Mouse (Mus musculus) lung, adult 18-20 months (tissue): ENCODE results near the gene Hspa4.
"Not testable (repeated sequence)": the region's sequence is repeated elsewhere in the genome, so short reads cannot be mapped to it uniquely, and the experiment has no call there.

Experiments used
- DNase-seq, 2 experiments: peaks; one replicate each; pipeline ENCODE4 v3.0.0; 2022; ENCODE audit warnings: mixed read lengths in 2 of 2

The Hspa4 gene

DNA sequence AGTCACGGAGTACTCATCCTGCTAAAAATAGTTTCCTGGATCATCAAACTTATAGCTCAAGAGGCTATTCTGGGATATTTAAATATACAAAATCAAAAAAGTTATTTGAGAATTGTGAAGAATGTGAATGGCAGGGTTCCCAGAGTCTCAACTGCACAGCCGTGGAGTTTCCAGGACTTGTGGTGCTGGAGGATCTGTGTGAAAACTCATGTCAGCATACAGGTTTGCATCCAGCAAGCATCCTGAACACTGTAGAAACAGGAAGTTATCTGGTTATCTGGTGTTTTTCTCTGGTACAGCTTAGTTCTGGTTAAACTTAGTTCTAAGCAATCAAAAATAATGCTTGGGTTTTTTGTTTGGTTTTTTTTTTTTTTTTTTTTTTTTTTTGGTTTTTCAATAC is 6.7 kb upstream of the Hspa4 start:
- DNase-seq = no peak

GRCm38 (mm10) chr11:53304044-53304840 is 4.0 kb upstream of the Hspa4 start:
- DNase-seq = no peak

DNA sequence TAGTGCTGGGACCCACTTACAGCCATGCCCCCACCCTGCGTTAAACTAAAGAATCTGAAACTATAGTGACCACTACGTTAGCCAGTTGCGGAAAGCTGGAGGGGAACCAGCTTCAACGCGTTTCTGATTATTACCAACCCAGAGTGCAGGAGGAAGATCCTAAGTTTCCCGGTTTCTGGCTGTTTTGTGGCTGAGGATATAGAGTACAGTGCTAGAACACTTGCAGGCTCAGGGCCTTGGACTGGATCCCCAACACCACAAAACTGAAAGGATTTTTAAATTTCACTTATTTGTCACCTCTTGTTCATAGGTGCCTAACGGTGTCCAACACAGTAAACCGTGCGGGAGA is 884 bp upstream of the Hspa4 start:
- no peak for DNase-seq

DNA sequence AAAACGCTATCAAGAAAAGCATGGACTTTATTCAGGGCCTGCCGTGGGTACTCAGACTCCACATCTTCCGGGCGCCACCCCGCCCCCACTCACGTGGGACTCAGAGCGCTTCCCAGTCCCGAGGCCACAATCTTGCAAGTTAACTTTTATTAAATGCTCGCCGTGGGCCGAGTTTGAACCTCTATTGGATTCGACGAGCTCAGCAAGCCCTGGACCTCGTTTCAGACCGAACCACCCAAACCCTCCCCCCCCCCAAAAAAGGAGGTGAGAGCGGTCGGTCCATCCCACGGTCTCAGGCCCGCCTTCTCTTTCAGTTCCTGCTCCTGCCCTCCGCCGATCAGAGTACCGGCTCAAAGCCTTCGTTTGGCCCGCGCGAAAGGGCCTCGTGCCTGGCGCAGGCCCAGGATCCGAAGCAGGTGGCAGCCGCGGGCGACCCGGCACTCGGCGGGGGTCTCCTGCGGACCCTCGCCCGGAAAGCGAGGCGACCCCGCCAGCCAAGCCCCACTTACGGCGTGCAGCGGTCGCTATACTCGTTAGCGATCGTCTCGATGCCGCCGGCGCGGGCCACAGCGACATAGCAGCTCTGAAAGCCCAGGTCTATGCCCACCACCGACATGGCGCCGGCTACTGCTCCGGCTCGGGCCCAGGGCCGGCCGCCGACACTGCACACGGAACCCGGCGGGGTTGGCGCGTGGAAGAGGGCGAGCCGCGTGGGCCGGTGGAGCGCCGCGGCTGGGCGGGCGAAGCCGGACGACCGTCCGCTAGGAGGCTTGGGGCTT is 517 bp downstream of the Hspa4 start:
- peak; percentile 62 to 69 for DNase-seq

GRCm38 (mm10) chr11:53297947-53298860 is 2.1 kb downstream of the Hspa4 start:
- no peak for DNase-seq

- no peak for DNase-seq
Observed at GRCm38 (mm10) chr11:53296880-53297279, 3.4 kb downstream of the Hspa4 start.

- no peak for DNase-seq
Observed at GRCm38 (mm10) chr11:53294441-53294840, 5.8 kb downstream of the Hspa4 start.

GRCm38 (mm10) chr11:53290871-53291270 is 9.4 kb downstream of the Hspa4 start:
- DNase-seq = no peak

DNA sequence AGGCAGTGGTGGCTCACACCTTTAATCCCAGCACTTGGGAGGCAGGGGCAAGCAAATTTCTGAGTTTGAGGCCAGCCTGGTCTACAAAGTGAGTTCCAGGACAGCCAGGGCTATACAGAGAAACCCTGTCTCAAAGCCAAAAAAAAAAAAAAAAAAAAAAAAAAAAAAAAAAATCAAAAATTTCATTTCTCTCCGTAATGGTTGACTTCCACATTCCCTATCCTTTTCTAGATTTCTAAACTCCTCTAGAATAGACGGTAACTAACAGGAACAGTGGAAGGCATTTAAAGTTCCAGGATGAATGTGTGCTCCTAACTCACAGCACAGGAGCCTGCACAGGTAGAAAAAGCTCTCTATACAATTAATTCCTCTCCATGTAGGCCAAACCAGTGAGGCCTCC is 10.1 kb downstream of the Hspa4 start:
- DNase-seq = not testable (repeated sequence)

- DNase-seq = no peak
Observed at GRCm38 (mm10) chr11:53285885-53286284, 14.4 kb downstream of the Hspa4 start.

GRCm38 (mm10) chr11:53278411-53278810 is 21.8 kb downstream of the Hspa4 start:
- DNase-seq = peak in 1 of 2 experiments; percentile 17

DNA sequence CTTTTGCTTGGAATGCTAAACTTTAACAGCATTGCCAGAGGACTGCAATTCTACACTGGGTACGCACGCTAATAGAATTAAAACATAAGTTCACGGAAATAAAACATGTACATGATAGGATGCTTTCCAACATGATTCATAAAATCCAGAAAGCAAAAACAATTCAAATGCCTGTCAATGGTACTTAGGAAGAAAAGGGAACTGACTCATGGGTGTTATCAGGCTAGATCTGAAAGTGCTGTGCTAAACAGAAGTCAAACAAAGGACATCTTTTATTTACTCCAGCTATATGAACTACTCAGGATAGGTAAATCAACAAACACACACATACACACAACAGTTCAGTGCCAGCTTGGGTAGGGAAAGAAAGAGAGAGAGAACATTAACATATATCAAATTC is 24.9 kb downstream of the Hspa4 start:
- no peak for DNase-seq

DNA sequence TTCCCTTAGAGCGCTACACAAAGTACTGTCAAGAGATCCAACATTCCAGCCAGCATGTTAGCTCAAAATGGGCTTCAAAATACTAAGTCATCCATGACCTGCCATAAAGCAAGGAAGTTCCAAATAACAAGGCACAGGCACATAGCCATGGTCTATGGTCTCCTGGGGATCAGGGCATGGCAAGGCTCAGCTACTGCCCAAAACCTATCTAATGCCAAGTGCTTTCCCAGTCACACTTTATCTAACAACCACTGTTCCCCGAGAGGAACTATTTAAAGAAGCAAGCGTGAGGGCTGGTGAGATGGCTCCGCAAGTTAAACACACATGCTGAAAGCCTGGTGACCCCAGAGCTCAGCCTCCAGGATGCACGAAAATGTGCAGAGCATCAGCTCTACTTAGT is 26.9 kb downstream of the Hspa4 start:
- no peak for DNase-seq

- DNase-seq = no peak
Observed at GRCm38 (mm10) chr11:53269596-53269995, 30.7 kb downstream of the Hspa4 start.

DNA sequence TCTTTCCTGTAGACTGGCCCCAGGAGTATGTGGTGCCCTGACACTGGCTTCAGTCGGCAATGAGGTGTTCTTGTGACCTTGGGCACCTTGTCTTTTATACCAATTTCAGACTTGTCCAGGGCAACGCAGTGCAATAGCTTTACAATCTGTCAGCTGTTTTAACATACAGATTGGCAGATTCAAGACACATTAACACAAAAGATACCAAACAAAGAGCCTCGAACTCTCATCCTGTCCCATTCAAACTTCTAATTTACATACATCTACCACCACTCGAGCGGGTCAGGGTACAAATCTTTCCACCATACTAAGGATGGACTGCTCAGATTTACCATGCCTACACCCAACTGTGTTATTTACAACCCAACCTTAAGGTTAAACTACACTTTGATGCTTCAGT is 39.7 kb downstream of the Hspa4 start:
- no peak for DNase-seq

DNA sequence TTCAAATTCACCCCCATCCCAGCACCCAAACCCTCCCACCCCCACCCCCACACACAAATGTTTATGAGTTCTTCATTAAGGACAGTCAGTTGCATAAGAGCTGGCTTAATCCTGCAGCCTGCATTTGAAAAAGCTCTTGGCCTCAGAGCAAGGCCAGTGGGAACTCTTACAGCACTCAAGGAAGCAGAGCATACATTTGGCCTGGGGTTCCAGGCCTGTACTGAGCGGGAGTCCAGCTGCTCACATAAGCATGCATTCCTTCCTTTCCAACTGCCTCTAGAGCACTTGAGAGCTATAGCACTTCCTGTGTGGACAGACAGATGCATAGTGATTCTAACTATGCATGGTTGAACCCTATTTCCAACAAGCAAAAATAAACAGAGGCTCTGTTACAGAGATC is 40.2 kb downstream of the Hspa4 start:
- DNase-seq = no peak

DNA sequence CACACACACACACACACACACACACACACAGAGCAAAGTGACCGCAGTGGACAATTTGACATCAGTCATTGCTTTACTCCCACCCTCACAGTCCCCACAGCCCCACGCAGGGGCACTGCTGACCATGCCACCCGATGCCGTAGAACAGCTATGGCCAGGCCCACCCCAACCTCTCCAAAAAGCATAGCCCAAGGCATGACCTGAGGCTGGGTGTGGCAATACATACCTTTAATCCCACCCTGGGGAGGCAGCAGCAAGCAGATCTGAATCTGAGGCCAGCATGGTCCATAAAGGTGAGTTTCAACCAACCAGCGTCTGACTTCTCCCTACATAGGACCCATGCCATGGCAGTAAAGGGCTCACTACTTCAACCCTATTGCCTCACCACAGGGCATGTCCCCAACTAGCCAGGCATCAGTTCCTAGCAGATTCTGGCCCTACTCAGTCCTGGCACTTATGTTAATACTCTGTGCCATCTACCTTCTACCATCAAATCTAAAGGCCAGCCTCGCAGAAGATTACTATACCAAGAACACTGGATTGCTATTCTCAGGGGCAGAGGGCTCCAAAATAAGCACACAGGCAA is 41.1 kb downstream of the Hspa4 start:
- no peak for DNase-seq

DNA sequence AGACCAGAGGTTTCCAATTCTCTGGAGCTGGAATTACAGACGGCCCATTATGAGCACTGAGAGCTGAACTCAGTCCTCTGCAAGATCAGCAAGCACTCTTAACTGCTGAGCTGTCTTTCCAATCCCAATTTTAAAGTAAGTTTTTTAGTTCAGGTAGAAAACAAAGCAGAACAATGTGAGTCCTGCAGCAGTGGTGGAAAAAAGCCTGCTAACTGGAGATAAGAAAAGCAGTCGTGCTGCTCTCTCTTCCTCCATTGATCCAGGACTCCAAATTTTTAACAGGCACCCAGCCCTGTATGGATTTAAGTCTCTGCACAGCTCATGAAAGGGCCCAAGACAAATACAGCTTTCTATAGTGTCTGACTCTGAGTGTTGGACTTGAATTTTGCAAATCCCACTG is 43.3 kb downstream of the Hspa4 start:
- DNase-seq = no peak

DNA sequence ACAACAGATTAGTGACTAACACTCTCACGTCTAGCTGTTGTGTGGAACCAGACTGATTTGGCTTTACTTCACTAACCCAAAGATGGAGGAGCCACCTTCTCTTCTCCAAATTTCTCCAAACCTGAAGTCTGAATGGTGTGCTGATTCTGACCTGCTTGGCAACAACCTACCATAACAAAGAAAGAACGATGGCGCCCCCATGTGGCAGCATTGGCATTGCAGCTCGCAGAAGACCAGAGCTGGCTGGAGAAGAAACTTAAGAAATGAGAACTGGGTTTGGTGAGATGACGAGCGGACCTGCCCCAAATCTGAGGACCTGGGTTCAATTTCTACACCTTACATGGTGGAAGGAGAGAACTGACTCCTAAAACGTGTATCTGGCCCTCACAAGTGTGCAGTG is 45.3 kb downstream of the Hspa4 start:
- DNase-seq = peak; percentile 55 to 64

GRCm38 (mm10) chr11:53254428-53254827 is 45.8 kb downstream of the Hspa4 start:
- DNase-seq = peak in 1 of 2 experiments; percentile 12

DNA sequence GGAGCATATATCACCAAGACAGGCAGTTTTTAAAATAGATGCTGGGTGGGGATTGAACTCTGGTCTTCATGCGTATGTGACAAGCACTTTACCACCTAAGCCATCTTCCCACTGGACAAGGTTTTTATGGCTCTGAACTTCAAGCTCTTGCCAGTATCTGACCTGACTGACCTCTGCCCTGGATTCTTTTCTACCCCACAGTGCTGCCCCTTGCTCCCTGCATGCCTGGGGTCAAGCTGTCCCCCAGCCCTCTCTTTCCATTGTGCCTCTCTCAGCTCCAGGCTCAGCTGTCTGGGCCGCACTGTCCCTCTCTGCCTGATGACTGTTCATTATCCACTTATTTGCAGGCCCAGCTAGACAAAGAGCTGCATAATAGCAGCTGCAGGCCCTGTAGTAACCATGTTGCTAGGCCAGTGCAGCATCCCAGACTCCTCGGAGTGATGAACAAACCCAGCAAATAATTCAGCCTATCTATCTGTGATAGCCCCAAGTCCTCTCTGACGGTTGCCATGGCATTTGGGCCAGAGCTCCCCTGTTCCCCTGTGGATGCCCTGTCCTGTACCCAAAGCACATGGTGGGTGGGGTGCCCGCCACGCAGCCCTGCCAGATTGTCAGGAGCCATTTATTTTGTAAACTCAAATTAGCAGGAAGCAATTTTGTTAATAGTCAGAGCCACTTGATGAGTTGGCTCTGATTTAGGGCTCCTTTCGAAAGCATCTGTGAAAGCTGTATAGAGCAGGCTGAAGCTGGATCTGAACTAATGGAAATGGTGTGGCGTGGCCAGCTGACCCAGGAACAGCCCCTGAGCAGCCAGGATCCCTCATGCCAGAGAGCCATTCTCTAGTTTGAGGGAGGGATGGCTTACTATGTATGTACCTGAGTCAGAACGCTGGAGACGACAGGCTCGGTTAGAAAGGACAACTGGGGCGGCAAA is 47.8 kb downstream of the Hspa4 start:
- no peak for DNase-seq

DNA sequence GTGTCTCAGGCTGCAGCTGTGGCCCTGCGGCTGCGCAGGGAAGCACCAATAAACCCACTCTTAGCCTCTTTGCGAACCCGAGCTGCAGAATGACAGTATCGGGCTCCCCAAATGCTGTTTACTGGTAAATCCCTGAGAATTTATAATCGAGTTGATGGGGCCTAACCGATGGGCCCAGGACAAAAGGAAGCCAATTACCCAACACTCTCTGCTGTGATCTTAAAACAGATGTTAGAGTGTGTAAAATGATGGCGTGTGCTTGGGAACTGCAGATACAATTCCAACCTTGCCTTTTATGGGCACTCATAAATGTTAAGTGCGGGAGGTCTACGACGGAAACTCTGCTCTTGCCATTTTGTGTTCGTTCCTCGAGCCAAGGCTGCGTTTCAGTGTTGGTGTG is 49.5 kb downstream of the Hspa4 start:
- no peak for DNase-seq
